Mouse (Mus musculus) cerebellum, adult 8-10 months (tissue): Measurements from ENCODE around the gene Cela2a.
A peak's percentile ranks its signal among the peaks of the same experiment; 100 is the strongest.

Experiments used
- DNase-seq: peaks from one replicate; pipeline ENCODE4 v3.0.0; 2022

Cela2a gene

GRCm38 (mm10) chr4:141826060-141826459 lies at the start of gene Cela2a:
Gene Cela2a (minus strand): TSS chr4:141826160.
- no peak for DNase-seq

- DNase-seq = no peak
These were observed 49.6 kb upstream of the Cela2a start for GRCm38 (mm10) chr4:141875481-141876108.

GRCm38 (mm10) chr4:141874601-141875460 lies 48.9 kb upstream of the Cela2a start, which contains the start of gene Efhd2:
Gene Efhd2 (minus strand): TSS chr4:141874920.
- DNase-seq = peak; percentile 73

GRCm38 (mm10) chr4:141874111-141874600 lies 48.2 kb upstream of the Cela2a start:
- DNase-seq = no peak

GRCm38 (mm10) chr4:141872977-141873376 lies 47.0 kb upstream of the Cela2a start:
- no peak for DNase-seq

- peak; percentile 65 for DNase-seq
These were observed 45.9 kb upstream of the Cela2a start for GRCm38 (mm10) chr4:141871909-141872308.

- DNase-seq = no peak
These were observed 45.4 kb upstream of the Cela2a start for GRCm38 (mm10) chr4:141871333-141871725.

- no peak for DNase-seq
These were observed 44.8 kb upstream of the Cela2a start for GRCm38 (mm10) chr4:141870666-141871332.

GRCm38 (mm10) chr4:141869436-141870215 lies 43.7 kb upstream of the Cela2a start:
- no peak for DNase-seq

GRCm38 (mm10) chr4:141868051-141868450 lies 42.1 kb upstream of the Cela2a start:
- no peak for DNase-seq

GRCm38 (mm10) chr4:141867498-141867897 lies 41.5 kb upstream of the Cela2a start:
- no peak for DNase-seq

GRCm38 (mm10) chr4:141866933-141867490 lies 41.1 kb upstream of the Cela2a start:
- DNase-seq = no peak

GRCm38 (mm10) chr4:141865600-141865999 lies 39.6 kb upstream of the Cela2a start:
- DNase-seq = no peak

GRCm38 (mm10) chr4:141865006-141865405 lies 39.0 kb upstream of the Cela2a start:
- DNase-seq = no peak

- no peak for DNase-seq
These were observed 38.5 kb upstream of the Cela2a start for GRCm38 (mm10) chr4:141864506-141864905.

- DNase-seq = no peak
These were observed 37.8 kb upstream of the Cela2a start for GRCm38 (mm10) chr4:141863726-141864280.

- no peak for DNase-seq
These were observed 36.9 kb upstream of the Cela2a start for GRCm38 (mm10) chr4:141862867-141863266.

- DNase-seq = no peak
These were observed 35.8 kb upstream of the Cela2a start for GRCm38 (mm10) chr4:141861591-141862295.

- DNase-seq = no peak
These were observed 34.4 kb upstream of the Cela2a start for GRCm38 (mm10) chr4:141860246-141860841.

GRCm38 (mm10) chr4:141859351-141859750 lies 33.4 kb upstream of the Cela2a start:
- DNase-seq = no peak

GRCm38 (mm10) chr4:141858501-141858900 lies 32.5 kb upstream of the Cela2a start:
- DNase-seq = no peak
